Mouse (Mus musculus): ENCODE measurements around the gene March9. TPM values are rescaled to one million over a fixed set of nuclear protein-coding genes. Genes with fewer than 3 reads are reported as not detected.

The March9 gene
- under 1 TPM; 0.19 to 0.73 TPM for polyA plus RNA-seq (2017; shearing (Covaris generic))

GRCm38 (mm10) chr10:127059968-127060916, at the start of gene March9:
TSS of gene March9 (minus strand) at chr10:127060184.
- ATAC-seq = peak; percentile 44

- ATAC-seq = no peak
Observed at GRCm38 (mm10) chr10:127108262-127108583, 48.2 kb upstream of the March9 start.

DNA sequence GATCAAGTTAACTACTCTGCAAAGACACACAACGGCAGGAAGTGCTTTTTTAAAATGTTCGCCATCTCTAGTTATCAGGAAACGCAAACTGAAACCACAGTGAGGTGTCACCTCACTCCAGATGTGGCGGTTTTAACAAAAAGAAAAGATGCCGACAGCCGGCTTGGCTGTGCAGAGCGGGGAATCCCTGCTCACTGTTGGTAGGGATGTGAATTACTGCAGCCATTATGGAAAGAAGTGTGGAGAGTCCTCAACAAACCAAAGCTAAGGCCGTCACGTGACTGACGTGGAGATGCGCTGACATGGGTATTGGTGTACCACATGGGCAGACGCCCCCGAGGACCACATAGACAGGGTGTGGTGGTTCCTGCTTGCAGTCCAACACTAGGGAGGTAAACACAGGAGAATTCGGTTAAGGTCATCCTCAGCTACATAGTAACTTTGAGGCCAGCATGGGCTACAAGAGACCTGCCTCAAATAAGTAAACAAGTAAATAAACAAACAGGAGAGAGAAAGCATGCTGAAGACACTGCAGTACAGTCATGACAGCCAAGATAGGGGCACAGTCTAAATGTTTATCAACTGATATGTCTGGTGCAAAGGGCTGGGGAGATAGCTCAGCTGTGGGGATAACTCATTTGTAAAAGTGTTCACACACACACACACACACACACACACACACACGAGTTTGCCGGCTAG, 47.7 kb upstream of the March9 start:
- peak; percentile 84 for ATAC-seq

DNA sequence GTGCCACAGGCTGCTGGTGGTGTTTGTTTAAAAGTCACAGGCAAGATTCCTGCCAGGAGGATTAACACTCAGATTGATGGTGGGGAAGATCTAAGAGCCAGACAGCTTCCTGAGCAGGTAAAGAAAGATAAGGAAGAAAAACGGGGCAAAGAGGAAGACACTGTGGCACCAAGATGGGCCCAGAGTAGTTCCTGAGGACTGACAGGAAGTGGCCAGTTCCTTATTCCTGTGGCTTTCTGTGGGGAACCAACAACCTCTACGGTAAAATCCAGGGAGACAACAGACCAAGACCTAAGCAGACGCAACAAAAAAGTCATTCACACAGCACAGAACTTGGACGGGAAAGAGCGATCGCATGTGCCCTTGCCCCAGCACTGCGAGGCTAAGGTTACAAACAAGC, 43.6 kb upstream of the March9 start:
- ATAC-seq = no peak

- ATAC-seq = no peak
Observed at GRCm38 (mm10) chr10:127101151-127101550, 41.2 kb upstream of the March9 start.

DNA sequence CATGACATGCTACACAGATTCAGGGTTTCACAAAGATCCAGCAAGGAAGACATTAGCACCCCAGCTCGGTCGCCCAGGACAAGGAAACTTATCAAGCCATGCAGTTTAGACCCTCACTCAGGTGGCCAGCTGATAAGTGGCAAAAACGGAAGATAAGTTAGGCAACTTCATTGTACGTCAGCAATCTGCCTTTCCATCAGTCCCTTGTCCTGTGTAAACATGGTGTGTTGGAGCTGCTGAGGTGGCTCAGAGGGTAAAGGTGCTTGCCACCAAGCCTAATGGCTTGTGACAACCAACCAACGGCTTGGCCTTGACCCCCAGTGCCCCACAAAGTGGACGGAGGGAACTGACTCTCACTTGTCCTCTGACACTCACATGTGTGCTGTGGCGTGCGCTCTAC, 40.4 kb upstream of the March9 start:
- ATAC-seq = no peak

DNA sequence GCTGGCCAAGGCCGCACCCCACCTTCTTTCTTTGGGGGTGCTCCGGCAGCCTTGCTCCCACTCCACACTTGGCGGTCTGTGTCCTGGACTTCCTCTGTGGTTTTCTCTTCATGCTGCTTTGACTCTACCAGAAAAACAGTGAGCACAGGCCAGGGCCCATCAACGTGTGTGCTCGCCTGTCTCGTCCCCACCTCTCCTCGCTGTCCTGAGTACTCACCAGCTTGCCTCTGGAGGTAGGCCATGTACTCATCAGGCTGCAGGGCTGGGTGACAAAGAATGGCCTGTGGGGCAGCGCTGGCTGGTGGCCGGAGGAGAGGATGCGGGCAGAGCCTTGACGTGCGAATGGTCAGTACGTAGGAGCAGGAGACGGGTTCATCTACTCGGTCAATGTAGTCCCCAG, 39.9 kb upstream of the March9 start:
- ATAC-seq = no peak

DNA sequence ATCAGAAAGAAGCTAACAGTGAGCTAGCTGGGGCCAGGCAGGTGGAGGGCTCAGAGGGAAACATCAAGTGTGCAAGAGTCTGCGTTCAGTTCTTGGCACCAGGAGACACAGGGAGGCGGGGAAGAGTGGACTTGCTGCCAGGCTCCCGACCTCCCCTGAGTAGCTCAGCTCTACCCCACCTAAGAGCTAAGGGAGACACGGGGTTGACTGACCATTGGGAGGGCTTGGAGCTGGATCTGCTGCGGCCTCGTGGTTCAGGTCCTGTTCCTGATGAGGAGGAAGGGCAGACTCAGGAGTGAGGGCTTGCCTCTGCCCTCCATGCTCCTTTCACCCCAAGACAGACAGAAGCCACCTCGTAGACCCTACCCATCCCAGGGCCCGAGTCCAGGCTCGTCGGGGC, 39.2 kb upstream of the March9 start:
- ATAC-seq = no peak

DNA sequence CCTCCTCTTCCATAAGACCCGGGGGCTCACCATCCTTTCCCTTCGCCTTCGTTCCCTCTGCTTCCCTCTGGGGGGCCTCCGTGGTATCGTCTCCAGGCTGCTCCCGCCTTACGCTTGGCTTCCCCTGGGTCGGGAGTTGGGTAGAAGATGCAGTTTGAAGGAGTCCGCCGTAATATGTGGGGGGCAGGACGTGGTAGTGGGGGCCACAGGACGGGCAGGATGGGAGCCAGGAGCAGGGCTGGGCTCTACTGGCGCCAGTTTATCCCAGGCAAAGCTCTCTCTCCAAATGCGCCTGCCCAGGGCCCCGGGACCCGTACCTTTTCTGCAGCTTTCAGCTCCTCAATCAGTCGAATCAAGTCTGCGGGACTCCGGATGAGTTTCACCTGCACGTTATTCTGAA, 38.5 kb upstream of the March9 start:
- ATAC-seq = no peak

- ATAC-seq = no peak
Observed at GRCm38 (mm10) chr10:127094382-127094802, 34.4 kb upstream of the March9 start.

DNA sequence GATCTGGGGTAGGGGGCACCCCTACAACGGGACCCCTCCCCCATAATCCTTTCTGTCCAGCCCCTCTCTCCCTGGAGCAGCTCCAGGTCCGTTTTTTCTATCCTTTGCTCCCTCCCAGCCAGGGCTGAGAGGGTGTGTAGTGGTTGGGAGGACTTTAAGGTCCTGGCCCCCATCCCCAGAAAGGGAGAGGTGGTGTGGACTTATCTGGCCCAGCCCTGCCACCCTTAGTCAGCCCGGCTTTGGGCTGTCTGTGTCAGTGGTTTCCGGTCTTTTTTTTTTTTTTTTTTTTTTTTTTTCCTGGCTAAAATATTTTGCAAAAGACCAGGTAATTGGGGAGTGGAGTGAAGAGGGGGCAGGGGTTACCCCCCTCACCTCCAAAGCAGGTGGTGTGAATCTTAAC, 32.8 kb upstream of the March9 start:
- no peak for ATAC-seq

DNA sequence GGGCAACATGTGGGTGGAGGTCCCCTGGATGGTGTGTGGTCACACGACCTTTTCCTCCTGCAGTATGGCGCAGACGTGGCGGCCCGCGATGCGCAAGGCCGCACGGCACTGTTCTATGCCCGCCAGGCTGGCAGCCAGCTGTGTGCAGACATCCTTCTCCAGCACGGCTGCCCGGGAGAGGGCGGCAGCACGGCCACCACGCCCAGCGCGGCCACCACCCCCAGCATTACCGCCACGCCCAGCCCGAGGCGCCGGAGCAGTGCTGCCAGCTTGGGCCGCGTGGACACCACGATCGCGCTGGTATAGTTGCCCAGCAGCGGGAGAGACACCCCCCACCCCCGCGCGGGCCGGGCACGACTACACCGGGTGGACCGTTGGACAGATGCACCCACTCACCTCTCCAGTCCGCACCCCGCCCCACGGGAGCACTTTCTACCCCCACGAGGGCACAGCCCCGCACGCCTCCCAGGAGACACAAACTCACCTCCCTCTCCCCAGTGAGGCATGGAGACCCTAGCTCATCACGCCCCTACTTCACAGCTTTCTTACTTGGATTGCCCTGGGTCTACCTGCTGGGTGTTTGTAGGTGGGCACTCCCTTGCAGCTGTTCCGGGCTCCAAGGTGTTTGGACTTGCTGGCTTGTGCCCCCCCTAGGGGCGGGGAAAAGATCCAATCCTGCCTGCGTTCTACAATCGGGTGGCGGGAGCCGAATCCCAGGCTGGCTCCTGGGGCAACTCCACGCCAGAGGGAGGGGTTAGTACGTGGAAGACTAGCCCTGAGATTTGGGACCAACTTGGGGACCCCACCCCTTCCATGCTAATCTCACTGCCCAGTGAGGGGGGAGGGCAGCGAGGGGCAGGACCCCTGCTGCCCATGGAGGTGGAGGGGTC, 31.8 kb upstream of the March9 start:
- no peak for ATAC-seq

GRCm38 (mm10) chr10:127090560-127091411, 30.8 kb upstream of the March9 start:
- ATAC-seq = no peak

DNA sequence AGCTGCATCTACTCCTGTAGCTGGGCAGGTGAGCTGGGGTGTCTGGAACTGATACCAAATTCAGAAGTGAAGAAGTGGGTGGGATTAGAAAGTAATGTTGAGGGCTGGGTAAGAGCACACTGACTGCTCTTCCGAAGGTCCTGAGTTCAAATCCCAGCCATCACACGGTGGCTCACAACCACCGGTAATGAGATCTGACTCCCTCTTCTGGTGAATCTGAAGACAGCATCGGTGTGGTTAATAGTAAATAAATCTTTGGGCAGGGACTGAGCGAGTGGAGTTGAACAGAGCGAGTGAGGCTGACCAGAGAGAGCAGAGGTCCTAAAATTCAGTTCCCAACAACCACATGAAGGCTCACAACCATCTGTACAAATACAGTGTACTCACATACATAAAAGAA, 25.6 kb upstream of the March9 start:
- no peak for ATAC-seq

DNA sequence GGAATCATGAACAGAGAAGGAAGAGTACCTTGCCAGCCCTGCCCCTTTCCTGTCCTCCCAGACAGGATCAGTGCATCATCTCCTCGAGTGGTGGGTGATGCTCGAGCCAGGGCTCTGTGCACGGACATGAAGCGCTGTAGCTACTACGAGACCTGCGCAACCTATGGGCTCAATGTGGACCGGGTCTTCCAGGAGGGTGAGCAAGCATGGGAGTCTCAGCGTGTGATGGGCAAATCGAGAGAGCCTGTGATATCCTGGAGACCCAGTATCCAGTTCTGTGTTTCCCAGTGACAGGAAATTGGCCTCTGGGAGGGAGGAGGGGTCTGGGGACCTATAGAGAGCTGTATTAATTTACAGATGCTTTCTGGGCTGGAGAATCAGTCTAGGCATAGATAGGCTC, 25.1 kb upstream of the March9 start:
- ATAC-seq = no peak

GRCm38 (mm10) chr10:127083915-127084306, 23.9 kb upstream of the March9 start:
- no peak for ATAC-seq

- no peak for ATAC-seq
Observed at GRCm38 (mm10) chr10:127083292-127083914, 23.4 kb upstream of the March9 start.

- ATAC-seq = no peak
Observed at GRCm38 (mm10) chr10:127081996-127082620, 22.1 kb upstream of the March9 start.

GRCm38 (mm10) chr10:127080901-127081780, 21.2 kb upstream of the March9 start:
- no peak for ATAC-seq

All from CD4-positive, CD25-positive, alpha-beta regulatory T cell, adult 4 months (primary cell).